Mouse (Mus musculus): ENCODE results near the gene Wbp1.

The Wbp1 gene

GRCm38 (mm10) chr6:83116373-83117164, 4.8 kb downstream of the Wbp1 start:
- DNase-seq (ENCODE audit: low spot score) = no peak

GRCm38 (mm10) chr6:83115682-83116372, 5.5 kb downstream of the Wbp1 start:
- peak; percentile 33 for DNase-seq (ENCODE audit: low spot score)

GRCm38 (mm10) chr6:83115011-83115671, 6.2 kb downstream of the Wbp1 start, which contains the start of gene Mogs:
Gene Mogs (plus strand): TSS chr6:83115496.
- DNase-seq (ENCODE audit: low spot score) = peak; percentile 90

- DNase-seq (ENCODE audit: low spot score) = no peak
These were observed 9.7 kb downstream of the Wbp1 start for GRCm38 (mm10) chr6:83111510-83112136.

GRCm38 (mm10) chr6:83108762-83109668, 12.3 kb downstream of the Wbp1 start, which contains the start of gene Mrpl53:
Gene Mrpl53 (plus strand): TSS chr6:83109040.
- peak; percentile 90 for DNase-seq (ENCODE audit: low spot score)

GRCm38 (mm10) chr6:83107566-83108400, 13.6 kb downstream of the Wbp1 start:
- DNase-seq (ENCODE audit: low spot score) = peak; percentile 83

GRCm38 (mm10) chr6:83104158-83104557, 17.2 kb downstream of the Wbp1 start:
- DNase-seq (ENCODE audit: low spot score) = no peak

- DNase-seq (ENCODE audit: low spot score) = no peak
These were observed 18.2 kb downstream of the Wbp1 start for GRCm38 (mm10) chr6:83103130-83103650.

- DNase-seq (ENCODE audit: low spot score) = peak; percentile 74
These were observed 19.4 kb downstream of the Wbp1 start for GRCm38 (mm10) chr6:83101688-83102556.

GRCm38 (mm10) chr6:83101316-83101687, 20.1 kb downstream of the Wbp1 start, which contains the start of the genes Ccdc142 and Gm42688:
Gene Ccdc142 (plus strand): TSS chr6:83101601.
Gene Gm42688 (plus strand): TSS chr6:83101617.
- DNase-seq (ENCODE audit: low spot score) = peak; percentile 88

GRCm38 (mm10) chr6:83098411-83098810, 22.9 kb downstream of the Wbp1 start:
- DNase-seq (ENCODE audit: low spot score) = no peak

GRCm38 (mm10) chr6:83095968-83096367, 25.4 kb downstream of the Wbp1 start:
- DNase-seq (ENCODE audit: low spot score) = no peak

- no peak for DNase-seq (ENCODE audit: low spot score)
These were observed 28.8 kb downstream of the Wbp1 start for GRCm38 (mm10) chr6:83092416-83093127.

GRCm38 (mm10) chr6:83087926-83088260, 33.5 kb downstream of the Wbp1 start:
- no peak for DNase-seq (ENCODE audit: low spot score)

GRCm38 (mm10) chr6:83087205-83087925, 34.0 kb downstream of the Wbp1 start:
- no peak for DNase-seq (ENCODE audit: low spot score)

GRCm38 (mm10) chr6:83086121-83087035, 35.0 kb downstream of the Wbp1 start, which contains the start of gene Lbx2:
Gene Lbx2 (plus strand): TSS chr6:83086367.
- no peak for DNase-seq (ENCODE audit: low spot score)
